Mouse (Mus musculus) hindbrain, embryonic 12.5 days (tissue): ENCODE data around the gene Apobr. TPM values are rescaled to one million over a fixed set of nuclear protein-coding genes. Genes with fewer than 3 reads are reported as not detected.
A peak's percentile ranks its signal among the peaks of the same experiment; 100 is the strongest.

Experiments used
- ATAC-seq: fragments of 200-750 bp; cut with Nextera tagmentation; 2 replicates; pipeline ENCODE4 v1.8.0; 2017; ENCODE audit warnings: moderate TSS enrichment; ENCODE audit not compliant: low FRiP score
- H3K27ac ChIP-seq: fragments of 300-500 bp; sonication (generic); 2 replicates; pipeline ENCODE4 v1.5.1; 2016; ENCODE audit warnings: mild to moderate bottlenecking
- H3K27me3 ChIP-seq: fragments of 300-500 bp; sonication (generic); 2 replicates; pipeline ENCODE4 v1.6.1; 2016; ENCODE audit warnings: mild to moderate bottlenecking
- H3K36me3 ChIP-seq: fragments of 300-500 bp; sonication (generic); 2 replicates; pipeline ENCODE4 v1.6.1; 2016; ENCODE audit warnings: mild to moderate bottlenecking
- H3K4me1 ChIP-seq: fragments of 300-500 bp; sonication (generic); 2 replicates; pipeline ENCODE4 v1.6.1; 2016
- H3K4me2 ChIP-seq: fragments of 300-500 bp; sonication (generic); replicated peaks from 2 replicates; pipeline ENCODE4 v1.6.1; 2016; ENCODE audit warnings: mild to moderate bottlenecking
- H3K4me3 ChIP-seq: fragments of 300-500 bp; sonication (generic); 2 replicates; pipeline ENCODE4 v1.5.1; 2016; ENCODE audit warnings: mild to moderate bottlenecking
- H3K9ac ChIP-seq: fragments of 300-500 bp; sonication (generic); 2 replicates; pipeline ENCODE4 v1.6.1; 2016; ENCODE audit warnings: mild to moderate bottlenecking, moderate library complexity
- H3K9me3 ChIP-seq: fragments of 300-500 bp; sonication (generic); replicated peaks from 2 replicates; pipeline ENCODE4 v1.6.1; 2016; ENCODE audit warnings: mild to moderate bottlenecking
- WGBS: fragments of 180-500 bp; shearing (Covaris S2); methylation state at CpG from one replicate; pipeline ENCODE4 v1.1.7; 2016; 5-methylcytosine and 5-hydroxymethylcytosine counted together
- polyA plus RNA-seq: library from polyadenylated mRNA; unstranded; fragments of >200 nt; fragmentation: Nextera tagmentation; extraction: Ambion mirVana; gene quantifications from 2 replicates; pipeline ENCODE4 v1.2.1, GENCODE M21; 2016

Apobr gene
- polyA plus RNA-seq, 1 experiment from 2014 or later = 0.43 TPM

GRCm38 (mm10) chr7:126581661-126582060 lies 3.1 kb upstream of the Apobr start:
- no peak for ATAC-seq
- Histone ChIP-seq H3K9me3 (no peaks in the 10 kb centered on the region), H3K9ac (no peak overlapping the region), H3K27me3 (peaks cover 19% of the 10 kb centered on the region), H3K36me3 (peaks cover 18% of the 10 kb centered on the region), H3K4me2 (no peak overlapping the region), H3K4me3 (no peak overlapping the region), H3K27ac (no peak overlapping the region), H3K4me1 (peaks cover 6% of the 10 kb centered on the region)
- 94% methylated on average over 6 of the region's 6 CpGs for WGBS

- peak overlapping the region; percentile 48 for H3K4me3 ChIP-seq
- H3K9ac ChIP-seq = peak overlapping the region; percentile 62
- H3K4me2 ChIP-seq = peak overlapping the region; percentile 82
- H3K9me3 ChIP-seq = no peaks in the 10 kb centered on the region
- H3K27ac ChIP-seq = no peak overlapping the region
- H3K4me1 ChIP-seq = peaks cover 9% of the 10 kb centered on the region
- peaks cover 29% of the 10 kb centered on the region for H3K27me3 ChIP-seq
- peak; percentile 70 for ATAC-seq
- H3K36me3 ChIP-seq = peaks cover 11% of the 10 kb centered on the region
- 2% methylated on average over 20 of the region's 20 CpGs for WGBS
These were observed 2.0 kb upstream of the Apobr start for GRCm38 (mm10) chr7:126582759-126583158.

GRCm38 (mm10) chr7:126583251-126583709 lies 1.5 kb upstream of the Apobr start:
- Histone ChIP-seq H3K27ac (peak overlapping the region; percentile 73), H3K4me1 (peaks cover 12% of the 10 kb centered on the region), H3K36me3 (peaks cover 8% of the 10 kb centered on the region), H3K27me3 (peaks cover 29% of the 10 kb centered on the region), H3K4me2 (peak overlapping the region; percentile 82), H3K9me3 (no peaks in the 10 kb centered on the region), H3K4me3 (peak overlapping the region; percentile 48), H3K9ac (peak overlapping the region; percentile 62)
- ATAC-seq = peak; percentile 82
- WGBS = under 1% methylated on average over 22 of the region's 22 CpGs

GRCm38 (mm10) chr7:126583761-126584160 lies 981 bp upstream of the Apobr start:
- no peaks in the 10 kb centered on the region for H3K9me3 ChIP-seq
- H3K36me3 ChIP-seq = peaks cover 3% of the 10 kb centered on the region
- peak overlapping the region; percentile 82 for H3K4me2 ChIP-seq
- H3K27ac ChIP-seq = peak overlapping the region; percentile 73; the same call in 1 of the 2 replicates
- peaks cover 12% of the 10 kb centered on the region for H3K4me1 ChIP-seq
- H3K4me3 ChIP-seq = peak overlapping the region; percentile 48
- 62% methylated on average over 6 of the region's 6 CpGs for WGBS
- H3K27me3 ChIP-seq = peaks cover 29% of the 10 kb centered on the region
- H3K9ac ChIP-seq = no peak overlapping the region
- ATAC-seq = no peak

- peaks cover 12% of the 10 kb centered on the region for H3K4me1 ChIP-seq
- no peak within 1 kb of the TSS for H3K4me3 ChIP-seq
- no peak for ATAC-seq
- H3K27me3 ChIP-seq = peaks cover 29% of the 10 kb centered on the region
- no peaks in the 10 kb centered on the region for H3K9me3 ChIP-seq
- no peak within 1 kb of the TSS for H3K4me2 ChIP-seq
- H3K9ac ChIP-seq = no peak within 1 kb of the TSS
- 75% methylated on average over 6 of the region's 6 CpGs for WGBS
- no peaks in the 10 kb centered on the region for H3K36me3 ChIP-seq
- H3K27ac ChIP-seq = no peak within 1 kb of the TSS
These were observed 975 bp downstream of the Apobr start, which contains the start of gene Cln3 for GRCm38 (mm10) chr7:126585717-126586116. TSS of gene Cln3 (minus strand) at chr7:126585817.

GRCm38 (mm10) chr7:126586839-126587238 lies 2.1 kb downstream of the Apobr start:
- Histone ChIP-seq H3K9ac (no peak overlapping the region), H3K4me2 (no peak overlapping the region), H3K36me3 (no peaks in the 10 kb centered on the region), H3K4me3 (no peak overlapping the region), H3K4me1 (peaks cover 12% of the 10 kb centered on the region), H3K9me3 (no peaks in the 10 kb centered on the region), H3K27ac (no peak overlapping the region), H3K27me3 (peaks cover 29% of the 10 kb centered on the region)
- 69% methylated on average over 8 of the region's 8 CpGs for WGBS
- ATAC-seq = no peak

GRCm38 (mm10) chr7:126587779-126588178 lies 3.0 kb downstream of the Apobr start:
- H3K9me3 ChIP-seq = no peaks in the 10 kb centered on the region
- H3K4me2 ChIP-seq = peak overlapping the region; percentile 32
- H3K27ac ChIP-seq = no peak overlapping the region
- 3% methylated on average over 16 of the region's 16 CpGs for WGBS
- peak overlapping the region; percentile 32; the same call in 1 of the 2 replicates for H3K9ac ChIP-seq
- no peaks in the 10 kb centered on the region for H3K36me3 ChIP-seq
- 0 out of 2 replicates have a peak, but pooled peaks have one; percentile 36 for ATAC-seq
- no peak overlapping the region for H3K4me3 ChIP-seq
- H3K4me1 ChIP-seq = peaks cover 9% of the 10 kb centered on the region
- peaks cover 29% of the 10 kb centered on the region for H3K27me3 ChIP-seq

GRCm38 (mm10) chr7:126594862-126595561 lies 10.3 kb downstream of the Apobr start, which contains the start of gene Il27:
TSS of gene Il27 (minus strand) at chr7:126594941.
- H3K9me3 ChIP-seq = no peaks in the 10 kb centered on the region
- no peak within 1 kb of the TSS for H3K27ac ChIP-seq
- ATAC-seq = no peak
- H3K27me3 ChIP-seq = no peaks in the 10 kb centered on the region
- WGBS = 86% methylated on average over 11 of the region's 11 CpGs
- H3K4me3 ChIP-seq = no peak within 1 kb of the TSS
- H3K36me3 ChIP-seq = no peaks in the 10 kb centered on the region
- no peak within 1 kb of the TSS for H3K4me2 ChIP-seq
- no peak within 1 kb of the TSS for H3K9ac ChIP-seq
- no peaks in the 10 kb centered on the region for H3K4me1 ChIP-seq

GRCm38 (mm10) chr7:126595890-126596289 lies 11.1 kb downstream of the Apobr start:
- H3K4me1 ChIP-seq = no peaks in the 10 kb centered on the region
- ATAC-seq = no peak
- WGBS = 83% methylated on average over 5 of the region's 5 CpGs
- H3K4me3 ChIP-seq = no peak overlapping the region
- H3K9ac ChIP-seq = no peak overlapping the region
- H3K27ac ChIP-seq = no peak overlapping the region
- H3K27me3 ChIP-seq = no peaks in the 10 kb centered on the region
- H3K36me3 ChIP-seq = no peaks in the 10 kb centered on the region
- H3K4me2 ChIP-seq = no peak overlapping the region
- no peaks in the 10 kb centered on the region for H3K9me3 ChIP-seq

- Histone ChIP-seq H3K36me3 (no peaks in the 10 kb centered on the region), H3K9me3 (no peaks in the 10 kb centered on the region), H3K9ac (no peak overlapping the region), H3K27ac (no peak overlapping the region), H3K4me3 (no peak overlapping the region), H3K4me2 (no peak overlapping the region), H3K4me1 (no peaks in the 10 kb centered on the region), H3K27me3 (no peaks in the 10 kb centered on the region)
- 73% methylated on average over 6 of the region's 6 CpGs for WGBS
- ATAC-seq = no peak
These were observed 11.7 kb downstream of the Apobr start for GRCm38 (mm10) chr7:126596414-126596813.

- WGBS = 81% methylated on average over 6 of the region's 6 CpGs
- ATAC-seq = no peak
- no peaks in the 10 kb centered on the region for H3K9me3 ChIP-seq
These were observed 14.2 kb downstream of the Apobr start for GRCm38 (mm10) chr7:126598919-126599318.

GRCm38 (mm10) chr7:126601896-126602295 lies 17.2 kb downstream of the Apobr start:
- H3K4me2 ChIP-seq = no peak overlapping the region
- no peaks in the 10 kb centered on the region for H3K9me3 ChIP-seq
- H3K4me1 ChIP-seq = no peaks in the 10 kb centered on the region
- no peak overlapping the region for H3K4me3 ChIP-seq
- H3K27me3 ChIP-seq = no peaks in the 10 kb centered on the region
- no peak for ATAC-seq
- 47% methylated on average over 5 of the region's 5 CpGs for WGBS
- H3K9ac ChIP-seq = no peak overlapping the region
- H3K27ac ChIP-seq = no peak overlapping the region
- no peaks in the 10 kb centered on the region for H3K36me3 ChIP-seq

More at GRCm38 (mm10) chr7:126598919-126599318, 14.2 kb downstream of the Apobr start:
- Histone ChIP-seq H3K4me1 (no peaks in the 10 kb centered on the region), H3K4me2 (no peak overlapping the region), H3K9ac (no peak overlapping the region), H3K36me3 (no peaks in the 10 kb centered on the region), H3K27ac (no peak overlapping the region), H3K4me3 (no peak overlapping the region), H3K27me3 (no peaks in the 10 kb centered on the region)

GRCm38 (mm10) chr7:126602650-126603049 lies 17.9 kb downstream of the Apobr start:
- Histone ChIP-seq H3K27ac (no peak overlapping the region), H3K9ac (no peak overlapping the region), H3K4me1 (no peaks in the 10 kb centered on the region), H3K9me3 (no peaks in the 10 kb centered on the region), H3K4me2 (no peak overlapping the region), H3K4me3 (no peak overlapping the region), H3K36me3 (no peaks in the 10 kb centered on the region), H3K27me3 (no peaks in the 10 kb centered on the region)
- no peak for ATAC-seq
- WGBS = 76% methylated on average over 3 of the region's 3 CpGs
